Mouse (Mus musculus) limb, embryonic 11.5 days (tissue): ENCODE measurements around the gene Tmem223. TPM values are rescaled to one million over a fixed set of nuclear protein-coding genes. Genes with fewer than 3 reads are reported as not detected.

Source experiments
- ATAC-seq: fragments of 200-750 bp; cut with Nextera tagmentation; 2 replicates; pipeline ENCODE4 v1.8.0; 2017; ENCODE audit warnings: low read depth; ENCODE audit not compliant: insufficient number of reproducible peaks, low FRiP score, low TSS enrichment
- DNase-seq: peaks from one replicate; pipeline ENCODE4 v3.0.0-alpha.2; 2015; ENCODE audit warnings: low spot score
- H3K27ac ChIP-seq: fragments of 300-500 bp; sonication (generic); replicated peaks from 2 replicates; pipeline ENCODE4 v1.5.1; 2014; ENCODE audit warnings: low read depth, mild to moderate bottlenecking, low read length
- H3K27me3 ChIP-seq: fragments of 300-500 bp; sonication (generic); 2 replicates; pipeline ENCODE4 v1.6.1; 2014; ENCODE audit warnings: mild to moderate bottlenecking, low read length, mixed read lengths; ENCODE audit not compliant: control insufficient read depth, insufficient read depth
- H3K36me3 ChIP-seq: fragments of 300-500 bp; sonication (generic); 2 replicates; pipeline ENCODE4 v1.6.1; 2014; ENCODE audit warnings: mild to moderate bottlenecking, low read length, moderate library complexity, mixed read lengths; ENCODE audit not compliant: control insufficient read depth, insufficient read depth
- H3K4me1 ChIP-seq: fragments of 300-500 bp; sonication (generic); 2 replicates; pipeline ENCODE4 v1.6.1; 2014; ENCODE audit warnings: low read length, mixed read lengths; ENCODE audit not compliant: control insufficient read depth, insufficient read depth
- H3K4me2 ChIP-seq: fragments of 300-500 bp; sonication (generic); 2 replicates; pipeline ENCODE4 v1.6.1; 2014; ENCODE audit warnings: low read depth, mild to moderate bottlenecking, moderate library complexity; ENCODE audit not compliant: severe bottlenecking
- H3K4me3 ChIP-seq: fragments of 300-500 bp; sonication (generic); 2 replicates; pipeline ENCODE4 v1.5.1; 2014; ENCODE audit warnings: low read depth, low read length
- H3K9ac ChIP-seq: fragments of 300-500 bp; sonication (generic); 2 replicates; pipeline ENCODE4 v1.6.1; 2014; ENCODE audit warnings: mild to moderate bottlenecking, low read length
- H3K9me3 ChIP-seq: fragments of 300-500 bp; sonication (generic); 2 replicates; pipeline ENCODE4 v1.6.1; 2016; ENCODE audit warnings: low read length; ENCODE audit not compliant: control insufficient read depth
- WGBS: fragments of 180-500 bp; shearing (Covaris S2); extraction: QIAGEN DNeasy Blood & Tissue Kit; methylation state at CpG from one replicate; pipeline ENCODE4 v1.1.7; 2014; 5-methylcytosine and 5-hydroxymethylcytosine counted together
- polyA plus RNA-seq: library from polyadenylated mRNA; unstranded; fragments of >200 nt; fragmentation: Nextera tagmentation; extraction: Ambion mirVana; gene quantifications from 2 replicates; pipeline ENCODE4 v1.2.1, GENCODE M21; 2014

Gene Tmem223
- polyA plus RNA-seq, 1 experiment from 2014 or later: 204 TPM

DNA sequence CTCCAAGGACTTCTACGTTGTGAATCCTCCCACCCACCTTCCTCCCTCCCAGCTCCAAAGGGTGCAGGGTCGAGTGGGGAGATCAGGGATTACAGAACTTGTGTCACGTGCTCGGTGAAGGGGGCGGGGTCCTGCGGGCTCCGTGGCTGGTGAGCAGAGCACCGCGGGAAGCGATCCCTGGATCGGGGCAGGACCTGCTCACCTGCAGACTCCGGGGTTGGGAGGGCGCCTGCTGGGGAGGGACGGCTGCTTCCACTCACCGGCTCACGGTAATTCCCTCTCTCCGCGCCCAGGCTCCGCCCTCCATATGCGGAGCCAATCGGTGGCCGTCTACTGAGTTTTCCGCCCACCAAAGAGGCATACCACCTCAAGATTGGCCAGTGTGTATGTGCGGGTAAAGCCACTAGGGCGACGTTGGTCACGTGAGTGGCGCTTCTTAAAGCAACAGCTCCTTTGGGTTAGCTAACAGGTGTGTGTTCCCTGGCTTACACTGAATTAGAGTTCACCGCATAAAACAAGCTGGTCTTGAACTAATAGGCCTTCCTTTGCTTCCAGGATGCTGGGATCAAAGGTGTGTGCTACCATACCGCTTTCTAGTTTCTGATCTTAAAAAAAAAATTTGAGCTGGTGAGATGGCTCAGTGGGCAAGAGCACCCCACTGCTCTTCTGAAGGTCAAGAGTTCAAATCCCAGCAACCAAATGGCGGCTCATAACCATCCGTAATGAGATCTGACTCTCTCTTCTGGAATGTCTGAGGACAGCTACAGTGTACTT lies 15.4 kb downstream of the Tmem223 start, which contains the start of gene Taf6l:
Gene Taf6l, minus strand, starts transcription at position 410 of the 774 bp plus-strand sequence.
- Histone ChIP-seq H3K9me3 (no peaks in the 10 kb centered on the region), H3K36me3 (peaks cover 4% of the 10 kb centered on the region; the same call in 1 of the 2 replicates), H3K4me3 (peak within 1 kb of the TSS; percentile 60), H3K27me3 (no peaks in the 10 kb centered on the region), H3K4me1 (no peaks in the 10 kb centered on the region), H3K27ac (peak within 1 kb of the TSS; percentile 51; the same call in 1 of the 2 replicates), H3K4me2 (peak within 1 kb of the TSS; percentile 59), H3K9ac (peak within 1 kb of the TSS; percentile 63)
- ATAC-seq (peak; percentile 99), DNase-seq (peak; percentile 89)
- WGBS: under 1% methylated on average over 32 of the region's 32 CpGs

DNA sequence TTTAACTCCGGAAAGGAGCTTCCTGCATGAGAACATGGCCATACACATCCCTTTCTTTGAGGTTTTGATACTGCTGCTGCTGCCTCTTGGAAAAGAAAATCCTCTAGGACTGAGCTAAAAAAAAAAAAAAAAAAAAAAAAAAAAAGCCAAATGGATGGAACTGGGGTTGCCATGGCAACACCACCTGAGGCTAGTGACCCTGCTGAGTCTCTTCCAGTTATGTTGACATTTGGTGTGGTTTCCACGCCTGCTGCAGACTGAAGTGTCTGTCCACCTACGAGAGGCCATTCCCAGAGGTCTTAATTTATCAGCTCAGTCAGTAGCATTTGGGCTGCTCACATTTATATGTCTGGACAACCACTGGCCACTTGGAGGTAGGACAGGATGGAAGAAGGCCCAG lies 17.7 kb downstream of the Tmem223 start:
- no peak overlapping the region for H3K9ac ChIP-seq
- no peaks in the 10 kb centered on the region for H3K4me1 ChIP-seq
- no peaks in the 10 kb centered on the region for H3K27me3 ChIP-seq
- H3K9me3 ChIP-seq: no peaks in the 10 kb centered on the region
- peaks cover 5% of the 10 kb centered on the region for H3K36me3 ChIP-seq
- ATAC-seq (no peak), DNase-seq (no peak)
- 20% methylated on average over 3 of the region's 3 CpGs for WGBS
- no peak overlapping the region for H3K4me3 ChIP-seq
- no peak overlapping the region for H3K27ac ChIP-seq
- H3K4me2 ChIP-seq: no peak overlapping the region

DNA sequence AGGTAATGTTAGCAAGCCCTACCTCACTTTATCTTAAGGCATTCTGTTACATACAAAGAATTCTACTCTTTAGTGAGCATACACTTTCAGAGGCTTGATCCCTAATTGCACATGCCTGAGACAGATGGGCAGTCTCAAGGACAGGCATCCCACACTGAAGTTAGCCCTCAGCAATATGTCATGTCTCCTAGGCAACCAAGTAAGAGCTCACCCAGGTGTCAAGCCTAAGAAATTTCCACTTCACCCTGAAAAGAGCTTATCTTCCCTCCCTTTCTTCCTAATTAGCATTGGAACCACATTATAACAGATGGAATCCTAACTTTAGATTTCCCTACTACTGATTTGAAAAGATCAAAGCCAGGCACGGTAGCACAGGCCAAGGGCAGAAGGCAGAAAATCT lies 18.4 kb downstream of the Tmem223 start:
- Histone ChIP-seq H3K4me3 (no peak overlapping the region), H3K4me1 (no peaks in the 10 kb centered on the region), H3K36me3 (peaks cover 12% of the 10 kb centered on the region), H3K27me3 (no peaks in the 10 kb centered on the region), H3K9me3 (no peaks in the 10 kb centered on the region), H3K4me2 (no peak overlapping the region), H3K9ac (no peak overlapping the region), H3K27ac (no peak overlapping the region)
- ATAC-seq (no peak), DNase-seq (no peak)
- WGBS: 64% methylated on average over 1 of the region's 1 CpGs

DNA sequence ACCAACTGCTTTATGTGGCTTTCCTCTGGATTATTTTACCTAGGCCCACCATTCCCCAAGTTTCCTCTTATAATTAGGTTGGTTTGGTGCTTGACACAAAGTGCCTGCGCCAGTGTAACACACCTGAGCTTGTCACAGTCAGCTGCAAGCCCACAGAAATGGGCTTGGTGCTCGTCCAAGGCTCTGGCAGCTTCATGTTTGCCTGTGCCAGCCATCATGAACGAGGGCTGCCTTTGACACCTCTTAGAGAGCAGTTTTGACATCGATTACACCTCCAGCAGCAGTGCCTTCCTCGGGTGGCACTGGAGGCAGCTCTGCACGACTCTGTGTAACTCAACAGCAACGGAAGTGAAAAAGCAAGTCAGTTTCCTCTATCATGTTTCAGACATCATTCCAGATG lies 19.4 kb downstream of the Tmem223 start:
- no peak overlapping the region for H3K4me3 ChIP-seq
- ATAC-seq (no peak), DNase-seq (no peak)
- H3K27ac ChIP-seq: no peak overlapping the region
- H3K9me3 ChIP-seq: no peaks in the 10 kb centered on the region
- no peaks in the 10 kb centered on the region for H3K4me1 ChIP-seq
- H3K4me2 ChIP-seq: no peak overlapping the region
- WGBS: 86% methylated on average over 7 of the region's 7 CpGs
- no peak overlapping the region for H3K9ac ChIP-seq
- H3K27me3 ChIP-seq: no peaks in the 10 kb centered on the region
- H3K36me3 ChIP-seq: peaks cover 21% of the 10 kb centered on the region

DNA sequence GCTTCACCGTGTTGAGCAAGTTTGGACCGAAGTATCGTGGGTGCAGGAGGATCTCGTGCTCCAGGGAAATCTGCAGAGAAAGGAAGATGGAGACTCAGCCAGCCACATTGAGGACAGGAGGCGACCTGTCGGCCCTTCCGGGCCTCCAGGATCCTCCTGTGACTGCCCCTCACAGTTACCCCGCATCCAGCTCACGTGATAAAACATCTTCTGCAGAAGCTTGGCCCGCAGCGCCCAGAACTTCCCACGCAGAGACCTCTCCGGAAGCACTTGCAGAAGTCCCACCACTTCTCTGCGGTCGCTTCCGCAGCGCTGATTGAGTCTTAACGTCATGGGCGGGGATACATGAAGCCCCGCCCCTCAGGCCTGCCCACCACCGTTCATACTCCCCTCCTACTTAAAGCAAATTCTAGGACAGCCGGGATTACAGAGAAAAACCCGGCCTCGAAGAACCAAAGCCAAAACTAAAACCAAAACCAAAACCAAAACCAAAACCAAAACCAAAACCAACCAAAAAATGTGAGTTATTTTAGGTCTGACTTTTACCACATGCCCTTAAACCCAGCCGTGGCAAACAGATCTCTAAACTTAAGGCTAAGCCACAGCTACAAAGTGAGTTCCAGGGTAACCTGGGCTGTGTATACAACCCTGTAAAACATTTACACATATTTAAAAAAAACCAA lies 27.6 kb downstream of the Tmem223 start, which contains the start of gene Polr2g:
Gene Polr2g, minus strand, starts transcription at position 314 of the 683 bp plus-strand sequence.
- Histone ChIP-seq H3K27ac (peak within 1 kb of the TSS; percentile 22; the same call in 1 of the 2 replicates), H3K9ac (peak within 1 kb of the TSS; percentile 83), H3K36me3 (peaks cover 17% of the 10 kb centered on the region), H3K27me3 (no peaks in the 10 kb centered on the region), H3K9me3 (no peaks in the 10 kb centered on the region), H3K4me2 (peak within 1 kb of the TSS; percentile 83), H3K4me3 (peak within 1 kb of the TSS; percentile 84), H3K4me1 (peaks cover 9% of the 10 kb centered on the region; the same call in 1 of the 2 replicates)
- ATAC-seq (peak; percentile 78; the same call in 1 of the 2 replicates), DNase-seq (peak; percentile 90)
- WGBS: 2% methylated on average over 25 of the region's 25 CpGs

DNA sequence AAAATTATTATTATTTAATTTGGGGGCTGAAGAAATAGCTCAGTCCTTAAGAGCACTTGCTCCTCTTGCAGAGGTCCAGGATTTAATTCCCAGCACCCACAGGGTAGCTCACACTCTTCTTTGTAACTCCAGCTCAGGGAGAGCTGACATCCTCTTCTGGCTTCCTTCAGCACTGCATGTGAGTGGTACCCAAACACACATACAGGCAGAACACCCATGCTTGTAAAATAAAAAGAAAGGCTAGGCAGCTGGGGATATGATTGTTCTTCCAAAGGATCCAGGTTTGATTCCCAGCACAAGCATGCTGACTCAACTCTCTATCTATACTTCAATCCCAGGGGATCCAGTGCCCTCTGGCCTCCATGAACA lies 28.1 kb downstream of the Tmem223 start:
- DNase-seq: no peak
- peaks cover 9% of the 10 kb centered on the region; the same call in 1 of the 2 replicates for H3K4me1 ChIP-seq
- no peak overlapping the region; the same call in 1 of the 2 replicates for H3K4me3 ChIP-seq
- H3K27ac ChIP-seq: no peak overlapping the region
- H3K36me3 ChIP-seq: peaks cover 11% of the 10 kb centered on the region
- H3K27me3 ChIP-seq: no peaks in the 10 kb centered on the region
- ATAC-seq: no peak
- no peaks in the 10 kb centered on the region for H3K9me3 ChIP-seq
- H3K4me2 ChIP-seq: peak overlapping the region; percentile 83; the same call in 1 of the 2 replicates
- no peak overlapping the region for H3K9ac ChIP-seq

DNA sequence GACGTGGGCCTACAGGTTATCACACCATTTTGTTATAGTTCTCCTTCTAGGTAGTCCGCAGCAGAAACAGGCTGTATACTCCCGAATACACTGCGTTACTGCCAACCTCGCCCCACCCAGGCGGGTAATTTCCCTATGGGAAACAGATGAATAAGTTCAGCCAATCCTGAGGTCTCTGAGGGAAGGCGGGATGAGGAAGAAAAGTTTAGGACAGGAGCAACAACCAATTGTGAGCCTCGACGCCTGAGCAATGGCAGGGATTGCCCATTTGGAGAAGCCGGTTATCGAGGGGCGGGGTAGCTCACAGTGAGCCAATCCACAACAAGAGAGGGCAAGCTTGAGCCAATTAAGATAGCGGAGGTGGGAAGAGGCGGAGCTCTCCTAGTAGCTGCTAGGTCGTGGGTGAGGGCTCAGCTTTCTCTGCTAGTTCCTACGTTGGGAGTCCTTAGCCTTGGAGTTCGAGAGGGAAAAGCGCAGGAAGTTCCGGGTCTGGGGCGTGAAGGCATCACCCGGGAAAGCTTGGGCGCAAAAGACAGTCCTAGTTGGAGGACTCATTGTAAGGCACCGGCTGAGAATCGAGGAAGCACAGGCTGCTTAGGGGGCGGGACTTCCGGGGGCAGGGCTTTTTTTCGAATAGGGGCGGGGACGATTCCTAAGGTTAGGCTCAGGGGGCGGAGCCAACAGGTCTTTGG lies 31.5 kb downstream of the Tmem223 start, which contains the start of gene Zbtb3:
Gene Zbtb3, plus strand, starts transcription at position 426 of the 692 bp plus-strand sequence.
- Histone ChIP-seq H3K9me3 (no peaks in the 10 kb centered on the region), H3K9ac (peak within 1 kb of the TSS; percentile 57; the same call in 1 of the 2 replicates), H3K4me2 (peak within 1 kb of the TSS; percentile 52), H3K27me3 (no peaks in the 10 kb centered on the region), H3K4me1 (peaks cover 9% of the 10 kb centered on the region; the same call in 1 of the 2 replicates), H3K36me3 (peaks cover 2% of the 10 kb centered on the region; the same call in 1 of the 2 replicates), H3K4me3 (peak within 1 kb of the TSS; percentile 42), H3K27ac (0 out of 2 replicates have a peak within 1 kb of the TSS, but pooled peaks have one; percentile 64)
- under 1% methylated on average over 30 of the region's 30 CpGs for WGBS
- DNase-seq: peak; percentile 94
- ATAC-seq: peak; percentile 95
